Mouse (Mus musculus) liver, adult (tissue): ENCODE measurements at regions not wholly inside any gene's neighbourhood (a gene's known extent, or its start where the extent isn't known, plus 50 kb on each side); places are given as distances from the start of the nearest gene placed in this dataset.

Experiments
- GATA4 ChIP-seq: IDR thresholded peaks from 2 replicates; pipeline ENCODE4 v1.6.1; 2014; ENCODE audit warnings: mild to moderate bottlenecking, low read length; ENCODE audit not compliant: insufficient replicate concordance

- no peak for TF ChIP-seq GATA4
These were observed 200.2 kb upstream of the Ipo5 start for GRCm38 (mm10) chr14:120710782-120711181.

- no peak for TF ChIP-seq GATA4
These were observed 190.3 kb upstream of the Ipo5 start for GRCm38 (mm10) chr14:120720464-120721445.

- no peak for TF ChIP-seq GATA4
These were observed 189.2 kb upstream of the Ipo5 start for GRCm38 (mm10) chr14:120721593-120722461.

- TF ChIP-seq GATA4 = no peak
These were observed 188.4 kb upstream of the Ipo5 start for GRCm38 (mm10) chr14:120722546-120723112.

GRCm38 (mm10) chr14:120728107-120728506, 182.9 kb upstream of the Ipo5 start:
- TF ChIP-seq GATA4 = no peak

DNA sequence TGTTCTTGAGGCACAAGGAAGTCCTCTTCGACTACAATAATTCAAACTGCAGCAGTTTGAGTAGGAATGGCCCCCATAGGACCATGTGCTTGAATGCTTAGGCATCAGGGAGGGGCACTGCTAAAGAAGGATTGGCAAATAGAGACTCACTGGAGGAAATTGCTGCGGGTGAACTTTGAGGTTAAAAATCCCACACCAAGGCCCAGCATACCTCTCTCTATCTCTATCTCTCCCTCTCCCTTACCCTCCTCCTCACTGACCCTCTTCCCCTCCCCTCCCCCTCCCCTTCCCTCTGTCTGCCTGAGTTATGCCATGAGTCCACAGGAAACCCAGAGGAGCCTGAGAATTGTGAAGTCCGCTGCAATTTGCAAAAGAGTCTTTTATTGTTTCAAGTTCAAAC, 180.8 kb upstream of the Ipo5 start:
- no peak for TF ChIP-seq GATA4

DNA sequence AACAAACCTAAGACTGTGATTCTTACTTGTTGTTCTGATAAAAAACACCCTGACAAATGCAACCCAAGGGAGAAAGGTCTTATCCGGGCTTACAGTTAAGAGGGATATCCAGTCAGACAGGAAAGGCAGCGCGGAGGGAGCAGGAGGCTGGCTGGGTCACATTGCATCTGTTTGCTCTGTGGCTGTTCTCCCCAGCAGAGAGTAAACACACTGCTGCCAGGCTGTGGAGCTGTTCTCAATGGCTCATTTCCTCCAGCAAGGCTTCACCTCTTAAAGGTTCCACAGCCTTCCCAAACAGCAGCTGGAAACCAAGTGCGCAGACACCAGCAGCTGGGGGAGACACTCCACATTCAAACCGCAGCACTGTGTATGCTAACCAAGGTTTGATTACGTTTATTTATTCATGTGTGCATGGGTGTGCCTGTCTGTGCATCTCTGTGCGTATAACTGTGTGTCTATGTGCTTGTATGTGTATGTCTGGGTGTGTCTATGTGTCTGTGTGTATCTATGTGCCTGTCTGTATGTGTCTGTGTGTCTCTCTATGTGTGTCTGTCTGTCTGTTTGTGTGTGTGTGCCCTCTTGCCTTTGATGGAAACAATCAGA, 179.2 kb upstream of the Ipo5 start:
- no peak for TF ChIP-seq GATA4

GRCm38 (mm10) chr14:120732400-120733138, 178.5 kb upstream of the Ipo5 start:
- TF ChIP-seq GATA4 = no peak

GRCm38 (mm10) chr14:120741492-120742054, 169.5 kb upstream of the Ipo5 start:
- no peak for TF ChIP-seq GATA4

- TF ChIP-seq GATA4 = no peak
These were observed 157.0 kb upstream of the Ipo5 start for GRCm38 (mm10) chr14:120754011-120754410.

DNA sequence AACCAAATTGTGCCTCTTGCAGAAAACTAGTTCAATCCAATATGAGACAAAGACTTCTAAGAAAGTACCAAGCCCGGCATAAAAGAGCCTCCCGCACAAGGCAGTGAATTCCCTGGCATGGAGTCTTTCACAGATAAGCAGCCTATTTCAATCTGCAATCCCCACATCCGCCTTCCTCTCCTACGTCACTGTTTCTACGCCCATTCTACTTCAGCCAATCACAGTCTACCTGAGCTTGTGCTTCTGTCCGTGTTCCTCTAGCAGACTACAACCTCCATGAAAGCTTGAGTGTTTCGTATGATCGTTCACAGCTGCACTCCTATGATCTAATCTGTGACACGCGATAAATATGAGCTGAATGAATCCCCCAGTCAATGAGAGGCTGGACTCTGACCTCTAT, 155.6 kb upstream of the Ipo5 start:
- TF ChIP-seq GATA4 = no peak

DNA sequence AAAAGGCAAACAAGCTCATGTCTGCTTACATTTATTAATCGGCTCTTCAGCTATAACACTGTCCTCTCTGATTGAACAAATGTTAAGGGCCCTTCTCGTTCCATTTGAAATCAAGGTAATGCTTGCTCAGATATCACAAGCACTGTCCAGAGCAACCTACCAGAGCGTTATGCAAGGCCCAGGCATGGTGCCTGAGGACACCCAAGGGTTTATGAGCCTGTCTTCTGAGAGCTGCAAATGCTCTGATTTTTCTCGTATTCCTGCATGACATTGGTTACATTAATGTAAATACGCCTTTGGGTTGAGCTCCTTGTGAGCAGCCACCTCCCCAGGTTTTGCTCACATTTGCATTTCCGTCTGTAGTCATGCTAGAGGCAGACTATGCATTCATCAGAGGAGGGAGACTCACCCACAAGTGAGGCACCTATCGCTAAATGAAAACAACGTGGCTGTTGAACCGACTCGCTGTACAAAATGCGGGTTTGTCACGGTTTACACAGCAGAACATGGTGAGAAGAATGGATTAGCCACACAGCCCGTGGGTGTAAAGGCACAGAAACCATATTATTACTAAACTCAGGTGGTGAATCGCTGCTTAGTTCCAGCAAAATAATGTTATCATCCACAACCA, 152.7 kb upstream of the Ipo5 start:
- TF ChIP-seq GATA4 = no peak

DNA sequence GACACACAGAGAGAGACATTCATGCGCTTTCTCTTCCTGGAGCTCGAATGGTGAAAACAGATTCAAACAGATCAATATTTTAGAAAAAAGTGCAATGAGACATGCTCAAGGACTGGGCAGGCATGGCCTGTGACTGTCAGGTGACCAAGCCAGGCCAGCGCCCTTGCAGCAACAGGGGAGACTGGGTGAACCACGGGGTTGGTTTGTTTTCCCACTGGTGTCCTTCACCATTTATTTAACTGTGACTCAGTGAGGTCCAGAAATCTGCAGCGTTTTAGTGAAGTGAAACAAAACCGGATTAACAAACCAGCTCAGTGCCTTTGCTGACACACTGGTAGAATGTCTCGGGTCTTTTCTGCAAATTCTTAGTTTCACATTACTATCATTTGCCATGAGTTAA, 148.9 kb upstream of the Ipo5 start:
- no peak for TF ChIP-seq GATA4

GRCm38 (mm10) chr14:120762733-120763132, 148.3 kb upstream of the Ipo5 start:
- no peak for TF ChIP-seq GATA4

DNA sequence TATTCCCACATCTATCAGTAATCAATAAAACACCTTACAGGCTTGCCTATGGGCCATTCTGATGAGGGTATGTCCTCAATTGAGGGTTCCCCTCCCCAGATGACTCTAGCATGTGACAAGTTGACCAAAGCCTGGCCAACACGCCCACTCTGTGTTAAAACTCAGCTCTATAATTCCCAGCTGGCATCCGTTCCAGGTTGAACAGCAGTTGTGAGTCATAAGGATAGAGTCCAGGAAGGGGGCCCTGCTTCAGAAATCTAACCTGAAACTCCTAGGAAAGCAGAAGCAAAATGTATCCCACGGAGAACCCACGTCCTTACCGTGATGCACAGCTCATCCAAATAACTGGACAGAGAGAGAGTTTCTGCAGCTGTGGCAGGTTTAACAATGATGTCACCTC, 147.2 kb upstream of the Ipo5 start:
- TF ChIP-seq GATA4 = no peak
